Mouse (Mus musculus): ENCODE results near the gene Rhou. TPM values are rescaled to one million over a fixed set of nuclear protein-coding genes. Genes with fewer than 3 reads are reported as not detected.

The Rhou gene
- not detected in 2 replicates for polyA plus RNA-seq (2012)

DNA sequence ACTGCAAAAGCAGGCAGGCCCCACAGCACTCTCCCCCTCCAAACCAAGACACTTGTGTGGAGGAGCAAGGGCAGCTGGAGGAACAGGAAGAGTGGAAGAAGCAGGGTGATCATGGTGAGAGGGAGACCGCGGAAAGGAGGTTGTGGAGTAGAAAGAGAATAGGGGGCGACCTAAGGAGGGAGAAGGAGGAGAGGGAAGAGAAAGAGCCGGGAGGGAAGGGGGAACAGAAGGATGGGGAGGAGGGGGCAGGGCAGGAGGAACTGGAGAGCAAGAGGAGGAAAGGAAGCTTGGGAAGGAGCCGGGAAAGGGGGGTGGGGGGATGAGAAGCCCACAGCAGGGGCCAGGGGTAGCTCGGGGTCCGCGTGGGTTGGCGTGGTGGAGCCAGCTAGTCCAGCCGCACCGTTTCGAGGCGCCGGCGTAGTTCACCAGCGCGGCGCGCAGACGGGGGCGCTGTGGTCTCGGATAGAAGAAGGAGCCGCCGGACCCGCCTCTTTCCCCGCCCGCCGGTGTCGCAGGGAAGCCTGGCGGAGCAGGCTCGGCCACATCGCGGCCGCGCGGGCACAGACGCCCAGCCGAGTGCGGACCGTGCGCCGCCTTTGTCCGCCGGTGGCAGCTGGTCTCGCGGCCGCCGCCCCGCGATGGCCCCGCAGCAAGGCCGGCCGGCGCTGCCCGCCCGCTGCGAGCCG, at the start of gene Rhou:
Gene Rhou, plus strand, starts transcription at position 622 of the 686 bp plus-strand sequence.
- no peak for TF ChIP-seq GATA1 (IDR thresholded peaks at IDR 0.05; ENCODE audit: low read length)

DNA sequence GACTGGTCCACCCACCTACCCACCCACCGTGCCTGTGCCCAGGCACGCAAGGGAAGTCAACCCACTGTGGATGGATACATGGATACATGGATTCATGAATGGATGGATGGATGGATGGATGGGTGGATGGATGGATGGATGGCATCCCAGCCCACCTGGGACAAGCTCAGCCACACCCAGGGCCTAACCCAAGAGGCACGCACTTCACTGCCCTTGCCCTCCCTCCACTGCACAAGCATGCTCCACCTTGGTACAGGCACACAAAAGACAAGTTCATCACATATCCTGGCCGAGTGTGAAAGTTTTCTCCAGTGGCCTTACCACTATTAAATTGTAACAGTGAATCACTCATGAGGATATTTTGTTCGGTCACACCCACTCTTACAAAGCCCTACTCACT, 29.5 kb upstream of the Rhou start:
- TF ChIP-seq GATA1 (IDR thresholded peaks at IDR 0.05; ENCODE audit: low read length), result no peak

GRCm38 (mm10) chr8:123624702-123625101, 29.0 kb upstream of the Rhou start:
- TF ChIP-seq GATA1 (IDR thresholded peaks at IDR 0.05; ENCODE audit: low read length), result no peak

GRCm38 (mm10) chr8:123625717-123626116, 28.0 kb upstream of the Rhou start:
- TF ChIP-seq GATA1 (IDR thresholded peaks at IDR 0.05; ENCODE audit: low read length), result no peak

GRCm38 (mm10) chr8:123627410-123628147, 26.1 kb upstream of the Rhou start:
- TF ChIP-seq GATA1 (IDR thresholded peaks at IDR 0.05; ENCODE audit: low read length), result no peak

DNA sequence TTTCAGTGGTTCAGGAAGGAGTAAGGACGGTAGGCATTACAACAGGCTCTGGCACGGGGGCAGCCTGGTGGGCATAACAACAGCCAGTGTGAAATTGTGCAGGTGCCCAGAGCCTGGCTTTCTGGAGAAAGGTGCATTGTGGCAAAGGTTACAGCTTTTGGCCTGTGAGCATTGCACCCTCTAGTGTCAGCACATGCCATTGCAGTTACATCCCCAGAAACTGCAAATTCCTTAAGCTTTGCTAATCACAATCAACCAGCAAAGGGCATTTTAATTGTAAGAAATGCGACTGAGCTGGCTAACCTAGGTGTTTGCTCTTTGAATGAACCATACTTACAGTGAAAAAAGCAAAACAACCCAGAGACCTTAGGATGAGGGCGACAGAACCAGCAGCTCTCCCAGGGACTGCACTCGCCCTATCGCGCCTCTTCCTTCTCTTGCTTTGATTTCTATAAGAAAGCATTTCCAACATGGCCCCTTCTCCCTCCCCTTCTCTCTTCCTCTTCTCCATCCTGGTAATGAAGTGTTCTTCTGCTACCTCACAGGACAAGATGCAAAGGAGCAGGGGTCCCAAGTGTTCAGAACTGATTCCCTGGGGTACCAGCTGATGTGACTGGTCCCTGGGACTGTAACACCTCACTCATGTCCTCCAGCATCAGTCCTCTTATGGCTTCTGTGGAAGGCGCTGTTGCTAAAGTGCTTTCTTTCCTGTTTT, 25.3 kb upstream of the Rhou start:
- TF ChIP-seq GATA1 (IDR thresholded peaks at IDR 0.05; ENCODE audit: low read length), result no peak

DNA sequence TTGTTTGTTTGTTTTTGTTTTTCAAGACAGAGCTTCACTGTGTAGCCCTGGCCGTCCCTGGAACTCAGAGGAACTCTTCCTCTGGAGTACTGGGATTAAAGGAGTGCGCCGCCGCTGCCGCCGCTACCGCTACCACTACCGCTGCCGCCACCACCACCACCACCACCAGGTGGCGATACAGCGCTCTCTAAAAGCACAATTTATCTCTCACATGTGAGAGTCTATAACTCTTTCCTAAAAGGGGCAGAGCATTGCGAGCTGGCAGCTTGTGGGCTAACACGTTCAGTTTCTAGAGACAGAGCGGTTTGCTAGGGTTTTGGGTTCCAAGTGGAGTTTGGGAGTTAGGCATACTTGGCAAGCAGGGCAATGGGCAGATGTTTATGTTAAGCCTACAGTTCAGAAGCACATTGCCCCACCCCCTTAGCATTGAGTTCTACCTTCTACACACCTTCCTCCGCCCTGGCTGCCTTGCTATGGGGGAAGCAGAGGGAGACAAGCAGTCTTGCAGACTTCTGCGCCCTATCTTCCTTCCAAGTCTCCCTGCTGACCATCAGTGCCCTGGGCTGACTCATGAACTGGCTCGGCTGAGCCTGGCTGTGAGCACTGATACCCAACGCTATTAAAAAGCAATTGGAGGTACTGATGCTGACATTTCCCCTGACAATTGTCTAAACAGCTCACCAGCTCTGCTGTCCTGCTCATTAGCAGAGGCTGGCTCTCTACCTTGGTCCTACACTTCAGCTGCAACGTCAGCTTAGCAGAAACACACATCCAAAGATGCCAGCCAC, 24.6 kb upstream of the Rhou start:
- no peak for TF ChIP-seq GATA1 (IDR thresholded peaks at IDR 0.05; ENCODE audit: low read length)

- TF ChIP-seq GATA1 (IDR thresholded peaks at IDR 0.05; ENCODE audit: low read length), result no peak
These were observed 23.7 kb upstream of the Rhou start for GRCm38 (mm10) chr8:123630058-123630457.

GRCm38 (mm10) chr8:123630841-123631251, 22.9 kb upstream of the Rhou start:
- TF ChIP-seq GATA1 (IDR thresholded peaks at IDR 0.05; ENCODE audit: low read length), result no peak

GRCm38 (mm10) chr8:123632257-123632656, 21.5 kb upstream of the Rhou start:
- no peak for TF ChIP-seq GATA1 (IDR thresholded peaks at IDR 0.05; ENCODE audit: low read length)

- TF ChIP-seq GATA1 (IDR thresholded peaks at IDR 0.05; ENCODE audit: low read length), result no peak
These were observed 19.9 kb upstream of the Rhou start for GRCm38 (mm10) chr8:123633801-123634200.

GRCm38 (mm10) chr8:123634395-123635131, 19.2 kb upstream of the Rhou start:
- TF ChIP-seq GATA1 (IDR thresholded peaks at IDR 0.05; ENCODE audit: low read length), result no peak

DNA sequence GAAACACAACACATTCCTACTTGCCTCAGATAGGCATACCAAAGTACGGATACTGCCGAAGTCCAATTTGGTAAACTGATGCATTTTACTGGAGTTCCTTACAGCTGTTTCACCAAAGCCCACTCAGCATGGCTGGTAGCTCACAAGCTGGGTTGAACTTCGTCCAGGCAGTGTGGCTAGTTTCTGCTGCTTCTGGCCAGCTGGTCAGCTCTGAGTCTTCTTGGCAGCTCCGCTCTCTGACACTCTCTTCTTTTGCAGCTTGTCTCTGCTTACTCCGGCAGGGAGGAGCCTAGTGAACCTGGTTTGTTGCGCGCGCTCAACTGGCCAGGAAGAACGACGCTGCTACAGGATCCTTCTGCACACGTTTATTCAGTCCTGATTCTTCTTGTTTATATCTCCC, 18.1 kb upstream of the Rhou start:
- TF ChIP-seq GATA1 (IDR thresholded peaks at IDR 0.05; ENCODE audit: low read length), result no peak

DNA sequence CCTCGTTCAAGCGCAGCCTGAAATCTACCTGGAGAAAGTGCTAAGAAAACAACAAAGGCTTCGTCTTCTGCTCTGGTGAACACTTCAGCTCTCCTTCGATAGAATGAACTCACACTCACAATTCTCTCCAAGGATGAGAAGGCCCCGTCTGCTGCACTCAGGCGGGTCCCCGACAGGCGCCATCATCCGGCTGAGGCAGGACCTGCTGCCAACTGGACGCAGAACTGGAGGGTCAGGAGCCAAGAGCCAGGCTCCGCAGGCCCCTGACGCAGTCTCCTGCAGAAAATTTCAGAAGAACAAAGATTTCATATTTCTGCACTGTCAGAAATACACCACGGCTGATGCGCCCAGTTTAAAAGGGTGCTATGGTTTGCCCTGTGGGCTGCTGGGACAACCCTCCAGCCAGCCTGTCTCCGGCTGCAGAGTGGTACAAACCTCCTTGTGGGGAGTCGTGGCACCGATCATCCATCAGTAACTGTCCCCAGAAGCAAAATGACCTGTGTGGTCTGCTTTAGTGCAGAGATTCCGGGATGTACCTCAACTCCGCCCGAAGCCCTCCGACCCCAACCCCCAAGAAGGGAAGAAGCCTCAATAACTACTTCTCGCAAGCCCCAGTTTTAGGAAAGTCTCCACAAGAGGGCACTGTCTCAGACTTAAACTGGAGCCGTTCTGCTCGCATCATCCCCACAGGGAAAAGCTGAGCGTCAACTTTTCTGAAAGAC, 10.2 kb upstream of the Rhou start:
- TF ChIP-seq GATA1 (IDR thresholded peaks at IDR 0.05; ENCODE audit: low read length), result no peak
